Mouse (Mus musculus) testis, adult 2 months (tissue): ENCODE results near the gene Asb7.

ENCODE experiments used
- CTCF ChIP-seq: fragments of 200-500 bp; IDR thresholded peaks from 2 replicates; pipeline ENCODE4 v1.5.1; 2012; ENCODE audit warnings: low read depth, mild to moderate bottlenecking, inconsistent platforms, low read length, moderate library complexity; ENCODE audit not compliant: control insufficient read depth, insufficient read depth, insufficient replicate concordance
- POLR2A ChIP-seq: fragments of 200-500 bp; IDR thresholded peaks from 2 replicates; pipeline ENCODE4 v1.6.1; 2012; ENCODE audit warnings: low read depth, mild to moderate bottlenecking, inconsistent platforms, low read length, moderate library complexity; ENCODE audit not compliant: control insufficient read depth

DNA sequence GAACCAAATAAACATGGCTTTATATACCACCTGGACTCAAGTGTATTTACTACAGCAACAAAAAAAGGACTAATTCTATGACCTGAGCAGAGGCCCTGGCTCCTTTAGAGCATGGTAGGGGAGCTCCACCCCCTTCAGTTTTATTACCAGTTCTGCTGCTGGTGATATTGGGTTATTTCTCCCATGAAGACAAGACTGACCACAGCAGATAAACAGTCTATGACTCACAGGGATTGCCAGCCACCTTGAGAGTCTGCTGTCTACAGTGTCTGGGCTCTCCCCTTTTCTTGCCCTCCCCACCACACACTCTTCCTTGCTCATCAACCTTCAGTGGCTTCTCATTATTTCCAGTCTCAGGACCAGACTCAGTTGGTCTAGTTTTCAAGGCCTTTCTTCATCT lies 87.5 kb downstream of the Asb7 start:
- no peak for TF ChIP-seq POLR2A
- no peak for TF ChIP-seq CTCF
